Mouse (Mus musculus): Measurements from ENCODE around the gene Ptafr. TPM values are rescaled to one million over a fixed set of nuclear protein-coding genes. Genes with fewer than 3 reads are reported as not detected.
A peak's percentile ranks its signal among the peaks of the same experiment; 100 is the strongest.

Ptafr gene
- polyA plus RNA-seq, 1 experiment: 0.01 TPM

DNA sequence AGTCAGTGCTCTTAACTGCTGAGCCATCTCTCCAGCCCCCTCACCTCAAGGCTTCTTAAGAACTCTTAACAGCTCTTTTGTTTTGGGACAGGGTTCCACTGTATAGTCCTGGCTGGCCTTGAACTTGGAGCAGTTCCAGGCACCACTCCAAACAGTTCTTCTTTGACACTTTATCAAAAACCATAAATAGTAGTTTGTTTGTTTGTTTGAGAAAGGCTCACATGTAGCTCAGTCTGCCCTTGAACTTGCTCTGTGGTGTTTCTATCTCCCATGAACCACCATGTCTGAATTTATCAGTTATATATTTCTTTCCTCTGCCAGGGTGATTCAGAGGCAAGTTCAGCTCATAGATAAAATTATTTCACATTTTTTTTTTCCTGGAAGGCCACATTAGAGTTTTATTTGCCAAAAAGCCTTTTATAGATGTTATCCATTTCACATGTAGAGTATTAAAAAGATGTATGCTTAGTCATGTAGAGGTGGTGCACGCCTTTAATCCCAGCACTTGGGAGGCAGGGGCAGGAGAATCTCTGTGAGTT is 11.0 kb downstream of the Ptafr start:
- H3K27me3 ChIP-seq (ENCODE audit: control insufficient read depth, insufficient read depth, insufficient read length): no peaks in the 10 kb centered on the region
- H3K36me3 ChIP-seq (ENCODE audit: control insufficient read depth, insufficient read depth): no peaks in the 10 kb centered on the region
- no peaks in the 10 kb centered on the region for H3K79me2 ChIP-seq (ENCODE audit: control insufficient read depth, insufficient read depth)
- no peak overlapping the region for H3K4me3 ChIP-seq (ENCODE audit: insufficient read depth, poor library complexity, severe bottlenecking)
- TF ChIP-seq CTCF (IDR thresholded peaks at IDR 0.05; ENCODE audit: control insufficient read depth, insufficient read depth, insufficient read length) (no peak), USF1 (IDR thresholded peaks at IDR 0.05; ENCODE audit: low read depth) (no peak), CEBPB (IDR thresholded peaks at IDR 0.05; ENCODE audit: low read depth) (no peak), MYOG (IDR thresholded peaks at IDR 0.05; ENCODE audit: control insufficient read depth, extremely low read depth, insufficient read length) (no peak), MYOD1 (IDR thresholded peaks at IDR 0.05; ENCODE audit: control insufficient read depth, insufficient read length, low read depth) (no peak), MAX (IDR thresholded peaks at IDR 0.05) (no peak), FOSL1 (IDR thresholded peaks at IDR 0.05; ENCODE audit: insufficient read depth, low read length, poor library complexity, severe bottlenecking) (no peak)
- H3K79me3 ChIP-seq (ENCODE audit: low read depth): no peaks in the 10 kb centered on the region
- no peak overlapping the region for H3ac ChIP-seq (ENCODE audit: control insufficient read depth, insufficient read length, low read depth)

DNA sequence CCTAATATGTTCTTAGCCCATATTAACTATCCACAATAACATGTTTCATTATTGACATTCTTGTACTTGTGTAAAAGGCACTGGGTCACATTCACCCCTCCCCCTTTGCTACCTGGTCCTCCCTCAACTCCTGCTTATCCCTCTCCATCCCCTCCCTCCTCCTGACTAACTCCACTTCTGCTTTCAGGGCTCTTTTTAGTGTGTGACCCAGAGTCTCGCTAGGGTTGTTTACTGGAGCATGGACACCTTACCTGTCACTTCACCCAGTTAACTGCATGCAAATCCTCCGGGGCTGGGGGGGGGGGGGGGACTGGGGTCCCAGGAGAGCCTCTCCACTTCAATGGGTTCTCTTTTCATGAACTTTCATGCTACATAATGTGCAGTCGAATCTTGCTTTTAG is 19.9 kb downstream of the Ptafr start:
- Histone ChIP-seq H3K36me3 (ENCODE audit: control insufficient read depth, insufficient read depth) (no peaks in the 10 kb centered on the region), H3K79me3 (ENCODE audit: low read depth) (no peaks in the 10 kb centered on the region), H3K4me3 (ENCODE audit: insufficient read depth, poor library complexity, severe bottlenecking) (no peak overlapping the region), H3ac (ENCODE audit: control insufficient read depth, insufficient read length, low read depth) (no peak overlapping the region), H3K79me2 (ENCODE audit: control insufficient read depth, insufficient read depth) (no peaks in the 10 kb centered on the region), H3K27me3 (ENCODE audit: control insufficient read depth, insufficient read depth, insufficient read length) (no peaks in the 10 kb centered on the region)
- TF ChIP-seq MYOG (IDR thresholded peaks at IDR 0.05; ENCODE audit: control insufficient read depth, extremely low read depth, insufficient read length) (no peak), MAX (IDR thresholded peaks at IDR 0.05) (no peak), MYOD1 (IDR thresholded peaks at IDR 0.05; ENCODE audit: control insufficient read depth, insufficient read length, low read depth) (no peak), USF1 (IDR thresholded peaks at IDR 0.05; ENCODE audit: low read depth) (no peak)

DNA sequence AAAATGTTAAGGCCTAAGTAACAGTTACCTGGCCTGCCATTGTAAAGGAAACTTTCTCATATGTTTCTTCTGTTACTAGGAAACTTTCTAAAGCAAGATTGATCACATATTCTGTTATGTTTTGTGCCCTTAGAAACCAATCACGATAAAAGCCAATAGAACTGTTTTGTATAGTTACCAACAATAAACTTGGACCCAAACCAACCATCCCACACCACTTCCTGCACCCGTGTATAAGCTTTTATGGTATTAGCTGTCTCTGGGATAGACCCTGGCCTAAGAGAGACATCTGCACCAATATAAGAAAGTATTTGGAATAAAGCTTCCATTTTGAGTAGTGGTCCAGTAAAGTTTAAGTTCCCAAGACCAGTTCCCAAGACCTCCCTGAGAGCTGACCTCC is 21.1 kb downstream of the Ptafr start:
- Histone ChIP-seq H3K79me3 (ENCODE audit: low read depth) (no peaks in the 10 kb centered on the region), H3K27me3 (ENCODE audit: control insufficient read depth, insufficient read depth, insufficient read length) (no peaks in the 10 kb centered on the region), H3K79me2 (ENCODE audit: control insufficient read depth, insufficient read depth) (no peaks in the 10 kb centered on the region), H3K36me3 (ENCODE audit: control insufficient read depth, insufficient read depth) (no peaks in the 10 kb centered on the region), H3ac (ENCODE audit: control insufficient read depth, insufficient read length, low read depth) (no peak overlapping the region), H3K4me3 (ENCODE audit: insufficient read depth, poor library complexity, severe bottlenecking) (no peak overlapping the region)
- TF ChIP-seq MYOD1 (IDR thresholded peaks at IDR 0.05; ENCODE audit: control insufficient read depth, insufficient read length, low read depth) (no peak), USF1 (IDR thresholded peaks at IDR 0.05; ENCODE audit: low read depth) (no peak), FOSL1 (IDR thresholded peaks at IDR 0.05; ENCODE audit: insufficient read depth, low read length, poor library complexity, severe bottlenecking) (no peak), MAX (IDR thresholded peaks at IDR 0.05) (no peak), MYOG (IDR thresholded peaks at IDR 0.05; ENCODE audit: control insufficient read depth, extremely low read depth, insufficient read length) (no peak), CEBPB (IDR thresholded peaks at IDR 0.05; ENCODE audit: low read depth) (no peak), CTCF (IDR thresholded peaks at IDR 0.05; ENCODE audit: control insufficient read depth, insufficient read depth, insufficient read length) (no peak)

DNA sequence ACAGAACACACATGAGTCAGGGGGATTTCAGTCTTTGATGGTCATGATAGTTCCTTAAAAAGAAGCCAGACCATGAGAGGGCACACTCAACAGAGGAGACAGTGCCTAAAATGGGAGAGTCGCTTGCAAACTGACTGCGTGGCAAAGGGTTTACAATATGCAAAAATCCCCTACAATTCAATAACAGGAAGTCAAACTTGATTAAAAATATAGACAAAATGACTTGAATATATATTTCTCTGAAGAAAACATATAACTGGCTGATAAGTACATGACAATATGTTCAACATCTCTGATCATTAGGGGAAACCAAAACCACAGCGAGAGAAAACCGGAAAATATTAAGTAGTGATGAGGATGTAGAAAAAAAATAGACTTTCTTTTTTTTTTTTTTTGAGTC is 22.4 kb downstream of the Ptafr start:
- Histone ChIP-seq H3K79me3 (ENCODE audit: low read depth) (no peaks in the 10 kb centered on the region), H3K27me3 (ENCODE audit: control insufficient read depth, insufficient read depth, insufficient read length) (no peaks in the 10 kb centered on the region), H3ac (ENCODE audit: control insufficient read depth, insufficient read length, low read depth) (no peak overlapping the region), H3K36me3 (ENCODE audit: control insufficient read depth, insufficient read depth) (no peaks in the 10 kb centered on the region), H3K4me3 (ENCODE audit: insufficient read depth, poor library complexity, severe bottlenecking) (no peak overlapping the region), H3K79me2 (ENCODE audit: control insufficient read depth, insufficient read depth) (no peaks in the 10 kb centered on the region)
- TF ChIP-seq FOSL1 (IDR thresholded peaks at IDR 0.05; ENCODE audit: insufficient read depth, low read length, poor library complexity, severe bottlenecking) (no peak), CTCF (IDR thresholded peaks at IDR 0.05; ENCODE audit: control insufficient read depth, insufficient read depth, insufficient read length) (no peak), USF1 (IDR thresholded peaks at IDR 0.05; ENCODE audit: low read depth) (no peak), MAX (IDR thresholded peaks at IDR 0.05) (no peak), MYOD1 (IDR thresholded peaks at IDR 0.05; ENCODE audit: control insufficient read depth, insufficient read length, low read depth) (no peak), CEBPB (IDR thresholded peaks at IDR 0.05; ENCODE audit: low read depth) (no peak)

DNA sequence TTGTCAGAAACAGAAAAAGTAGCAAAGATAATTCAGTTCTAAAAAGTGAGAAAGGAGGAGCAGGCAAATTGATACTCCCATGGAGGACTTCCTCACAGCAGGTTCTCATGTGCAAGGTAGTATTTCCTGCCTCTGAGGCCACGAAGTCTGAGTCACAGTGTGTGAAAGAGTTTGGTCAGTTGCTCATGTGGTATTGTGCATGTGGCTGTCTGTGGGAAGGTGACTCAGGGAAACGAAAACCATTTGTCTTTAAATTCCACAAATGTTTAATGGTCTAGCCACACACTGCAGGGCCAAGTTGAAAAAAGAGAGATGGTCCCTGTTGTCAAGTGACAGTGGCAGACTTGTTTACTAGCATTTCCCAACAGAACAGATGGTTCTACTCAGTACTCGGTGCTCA is 24.6 kb downstream of the Ptafr start:
- H3K4me3 ChIP-seq (ENCODE audit: insufficient read depth, poor library complexity, severe bottlenecking): no peak overlapping the region
- no peak overlapping the region for H3ac ChIP-seq (ENCODE audit: control insufficient read depth, insufficient read length, low read depth)
- no peak for TF ChIP-seq MYOG (IDR thresholded peaks at IDR 0.05; ENCODE audit: control insufficient read depth, extremely low read depth, insufficient read length)
- TF ChIP-seq CEBPB (IDR thresholded peaks at IDR 0.05; ENCODE audit: low read depth): peak; percentile 38
- TF ChIP-seq FOSL1 (IDR thresholded peaks at IDR 0.05; ENCODE audit: insufficient read depth, low read length, poor library complexity, severe bottlenecking): peak; percentile 96
- TF ChIP-seq MYOD1 (IDR thresholded peaks at IDR 0.05; ENCODE audit: control insufficient read depth, insufficient read length, low read depth): peak; percentile 77
- no peak for TF ChIP-seq MAX (IDR thresholded peaks at IDR 0.05)
- TF ChIP-seq CTCF (IDR thresholded peaks at IDR 0.05; ENCODE audit: control insufficient read depth, insufficient read depth, insufficient read length): no peak
- peak; percentile 82 for TF ChIP-seq USF1 (IDR thresholded peaks at IDR 0.05; ENCODE audit: low read depth)
- H3K79me2 ChIP-seq (ENCODE audit: control insufficient read depth, insufficient read depth): no peaks in the 10 kb centered on the region
- H3K27me3 ChIP-seq (ENCODE audit: control insufficient read depth, insufficient read depth, insufficient read length): no peaks in the 10 kb centered on the region
- no peaks in the 10 kb centered on the region for H3K79me3 ChIP-seq (ENCODE audit: low read depth)
- no peaks in the 10 kb centered on the region for H3K36me3 ChIP-seq (ENCODE audit: control insufficient read depth, insufficient read depth)

DNA sequence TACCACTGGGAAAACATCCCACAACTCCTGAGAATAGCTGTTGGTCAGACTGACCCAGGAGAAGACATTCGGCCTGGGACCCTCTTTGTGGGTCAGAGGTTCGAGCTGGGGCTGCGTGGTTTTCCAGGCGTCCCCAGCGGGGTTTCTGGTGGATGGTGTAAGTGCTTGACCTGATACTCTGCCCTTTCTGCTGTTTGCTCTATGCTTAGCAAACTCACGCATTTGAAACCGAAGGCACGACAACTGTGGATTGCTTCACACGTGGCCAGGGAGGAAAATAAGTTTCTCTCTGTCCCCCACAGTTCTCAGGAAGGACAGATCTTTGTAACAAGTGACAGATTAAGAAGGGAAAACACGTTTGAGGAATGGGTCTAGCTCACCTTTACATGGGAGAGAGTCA is 26.8 kb downstream of the Ptafr start:
- Histone ChIP-seq H3K27me3 (ENCODE audit: control insufficient read depth, insufficient read depth, insufficient read length) (no peaks in the 10 kb centered on the region), H3K79me3 (ENCODE audit: low read depth) (no peaks in the 10 kb centered on the region), H3K79me2 (ENCODE audit: control insufficient read depth, insufficient read depth) (no peaks in the 10 kb centered on the region), H3K36me3 (ENCODE audit: control insufficient read depth, insufficient read depth) (no peaks in the 10 kb centered on the region), H3ac (ENCODE audit: control insufficient read depth, insufficient read length, low read depth) (no peak overlapping the region), H3K4me3 (ENCODE audit: insufficient read depth, poor library complexity, severe bottlenecking) (no peak overlapping the region)
- no peak for TF ChIP-seq CEBPB (IDR thresholded peaks at IDR 0.05; ENCODE audit: low read depth)
- no peak for TF ChIP-seq FOSL1 (IDR thresholded peaks at IDR 0.05; ENCODE audit: insufficient read depth, low read length, poor library complexity, severe bottlenecking)
- TF ChIP-seq CTCF (IDR thresholded peaks at IDR 0.05; ENCODE audit: control insufficient read depth, insufficient read depth, insufficient read length): no peak
- TF ChIP-seq MAX (IDR thresholded peaks at IDR 0.05): no peak
- no peak for TF ChIP-seq MYOD1 (IDR thresholded peaks at IDR 0.05; ENCODE audit: control insufficient read depth, insufficient read length, low read depth)
- TF ChIP-seq MYOG (IDR thresholded peaks at IDR 0.05; ENCODE audit: control insufficient read depth, extremely low read depth, insufficient read length): no peak
- no peak for TF ChIP-seq USF1 (IDR thresholded peaks at IDR 0.05; ENCODE audit: low read depth)
